Mouse (Mus musculus): ENCODE measurements around the gene Gfer.
A peak's percentile ranks its signal among the peaks of the same experiment; 100 is the strongest.
"Not testable (repeated sequence)": the region's sequence is repeated elsewhere in the genome, so short reads cannot be mapped to it uniquely, and the experiment has no call there.

The Gfer gene

GRCm38 (mm10) chr17:24722220-24722924 lies 26.4 kb upstream of the Gfer start:
- no peak for DNase-seq (ENCODE audit: low spot score)

GRCm38 (mm10) chr17:24721383-24721955 lies 25.5 kb upstream of the Gfer start:
- DNase-seq (ENCODE audit: low spot score) = not testable (repeated sequence)

GRCm38 (mm10) chr17:24720616-24721015 lies 24.7 kb upstream of the Gfer start:
- DNase-seq (ENCODE audit: low spot score) = not testable (repeated sequence)

GRCm38 (mm10) chr17:24719494-24720222 lies 23.7 kb upstream of the Gfer start:
- peak; percentile 99 for DNase-seq (ENCODE audit: low spot score)

GRCm38 (mm10) chr17:24718938-24719337 lies 23.0 kb upstream of the Gfer start:
- not testable (repeated sequence) for DNase-seq (ENCODE audit: low spot score)

DNA sequence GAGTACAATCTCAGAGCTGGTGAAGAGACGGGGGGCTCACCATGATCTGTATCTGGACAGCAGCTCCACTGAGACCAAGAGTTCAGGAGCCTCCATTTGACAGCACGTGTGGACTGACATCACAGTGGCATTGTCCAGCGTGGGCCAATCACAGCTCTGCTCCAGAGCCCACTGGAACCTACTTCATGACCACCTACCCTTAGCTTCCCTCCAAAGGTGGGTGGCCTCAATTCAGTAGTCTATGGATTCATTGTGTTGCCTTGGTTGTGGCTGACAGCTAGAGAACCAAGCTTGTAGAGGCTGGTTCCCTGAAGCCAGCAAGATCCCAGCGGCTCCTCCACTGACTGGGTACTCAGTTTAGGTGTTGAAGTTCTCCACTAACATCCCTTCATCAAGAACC lies 22.0 kb upstream of the Gfer start, which contains the start of the genes Rnf151 and Rps2:
Rnf151 (minus strand) TSS at position 121 of the 400 bp plus-strand sequence.
Rps2 (plus strand) TSS at position 174 of the 400 bp plus-strand sequence.
- no peak for DNase-seq (ENCODE audit: low spot score)

DNA sequence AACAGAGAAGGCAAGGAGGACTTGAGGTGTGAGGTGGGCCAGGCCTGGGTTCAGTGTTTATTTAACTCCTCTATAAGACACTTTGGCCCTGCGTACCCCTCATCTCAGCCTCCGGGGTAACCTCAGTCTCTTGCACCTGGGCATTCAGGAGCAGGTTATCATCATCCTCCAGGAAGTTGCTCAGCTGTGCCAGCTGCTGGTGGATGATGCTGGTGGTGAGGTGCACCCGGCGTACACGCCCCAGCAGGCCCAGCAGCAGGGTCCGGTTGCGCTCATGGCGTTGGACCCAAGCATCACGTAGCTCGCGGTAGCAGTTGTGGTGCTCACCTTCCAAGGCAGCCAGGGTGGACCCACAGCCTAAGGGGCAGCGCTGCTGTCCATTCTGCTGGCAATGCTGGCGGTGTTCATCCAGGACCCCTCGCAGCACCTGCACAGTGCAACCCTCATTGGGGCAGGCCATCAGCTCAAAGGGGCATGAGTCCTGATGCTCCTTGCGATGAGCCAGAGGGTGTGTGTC lies 20.3 kb upstream of the Gfer start:
- no peak for DNase-seq (ENCODE audit: low spot score)

DNA sequence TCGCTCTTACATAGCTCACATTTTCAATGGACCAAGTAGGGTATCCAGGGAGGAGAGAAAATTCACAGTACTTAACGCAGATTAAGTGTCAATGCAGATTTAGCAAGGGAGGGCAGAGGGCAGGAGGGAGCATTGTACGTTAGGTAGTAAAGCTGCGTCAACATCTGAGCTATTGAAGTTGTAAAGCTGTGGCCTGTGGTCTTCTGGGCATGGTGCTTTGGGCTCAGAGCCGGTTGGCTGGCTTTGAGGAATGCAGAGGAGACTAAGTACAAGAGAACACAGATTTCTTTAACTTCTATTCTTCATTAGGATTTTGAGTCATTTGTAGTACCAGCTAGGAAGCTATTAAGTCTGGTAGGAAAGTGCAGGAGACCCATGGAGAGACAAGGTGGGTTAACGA lies 19.6 kb upstream of the Gfer start:
- no peak for DNase-seq (ENCODE audit: low spot score)

GRCm38 (mm10) chr17:24708646-24709045 lies 12.7 kb upstream of the Gfer start:
- no peak for DNase-seq (ENCODE audit: low spot score)

DNA sequence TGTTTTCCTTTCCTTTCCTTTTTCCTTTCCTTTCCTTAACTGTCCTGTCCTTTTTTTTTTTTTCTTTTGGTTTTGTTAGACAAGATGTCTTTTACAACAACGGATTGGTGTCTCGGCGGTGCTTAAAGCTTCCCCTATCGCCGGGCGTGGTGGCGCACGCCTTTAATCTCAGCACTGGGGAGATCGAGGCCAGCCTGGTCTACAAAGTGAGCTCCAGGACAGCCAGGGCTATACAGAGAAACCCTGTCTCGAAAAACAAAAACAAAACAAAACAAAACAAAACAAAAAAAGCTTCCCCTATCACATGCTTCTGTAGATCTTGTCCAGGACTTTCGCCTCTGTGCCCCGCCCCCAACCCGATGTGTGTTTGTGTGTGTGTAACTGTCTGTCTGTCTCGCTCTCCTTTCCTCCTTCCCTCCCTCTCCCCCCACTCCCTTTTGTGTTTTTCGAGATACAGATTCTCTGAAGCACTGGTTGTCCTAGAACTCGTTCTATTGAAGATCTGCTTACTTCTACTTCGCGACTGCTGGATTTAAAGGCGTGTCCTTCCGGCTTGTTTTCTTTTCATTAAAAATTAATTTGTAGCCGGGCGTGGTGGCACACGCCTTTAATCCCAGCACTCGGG lies 12.0 kb upstream of the Gfer start:
- DNase-seq (ENCODE audit: low spot score) = no peak

DNA sequence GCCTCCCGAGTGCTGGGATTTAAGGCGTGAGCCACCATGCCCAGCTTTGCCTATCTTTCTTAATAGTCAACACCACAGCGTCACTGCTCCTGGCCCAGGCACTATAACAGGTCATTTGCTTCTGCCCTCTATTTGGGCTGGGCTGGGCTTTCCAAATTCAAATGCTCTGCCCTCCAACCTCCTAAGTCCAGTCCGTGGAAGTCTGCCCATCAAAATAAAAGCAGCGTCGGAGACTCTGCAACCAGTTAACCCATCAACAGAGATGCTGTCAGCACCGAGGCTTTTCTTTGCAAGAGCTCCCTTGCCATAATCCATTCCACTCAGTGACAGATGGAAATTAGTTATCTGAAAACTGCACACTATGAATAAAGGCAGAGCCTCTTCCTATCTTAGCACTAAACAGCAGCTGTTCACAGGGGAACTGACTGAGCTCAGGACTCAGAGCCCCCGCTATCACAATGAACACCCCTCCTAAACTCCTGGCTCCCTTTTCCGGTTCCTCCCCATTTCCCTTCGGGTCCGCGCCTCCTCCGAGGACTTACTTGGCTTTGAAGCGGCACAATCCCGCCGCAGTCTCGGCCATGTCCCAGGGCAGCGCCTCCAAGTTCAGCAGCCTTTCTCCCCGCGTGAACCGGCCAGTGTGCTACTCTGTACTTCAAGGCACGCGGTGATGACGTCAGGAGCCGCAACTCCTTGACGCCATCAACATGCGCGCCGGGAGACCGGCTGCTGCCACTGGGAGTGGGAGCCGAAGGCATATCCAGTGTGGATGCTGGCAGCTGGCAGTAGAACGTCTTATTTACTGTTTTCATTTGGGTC lies 11.2 kb upstream of the Gfer start, which contains the start of gene Tbl3:
Tbl3 (minus strand) TSS at position 679 of the 819 bp plus-strand sequence.
- peak; percentile 94 for DNase-seq (ENCODE audit: low spot score)

GRCm38 (mm10) chr17:24705821-24706220 lies 9.9 kb upstream of the Gfer start:
- no peak for DNase-seq (ENCODE audit: low spot score)

DNA sequence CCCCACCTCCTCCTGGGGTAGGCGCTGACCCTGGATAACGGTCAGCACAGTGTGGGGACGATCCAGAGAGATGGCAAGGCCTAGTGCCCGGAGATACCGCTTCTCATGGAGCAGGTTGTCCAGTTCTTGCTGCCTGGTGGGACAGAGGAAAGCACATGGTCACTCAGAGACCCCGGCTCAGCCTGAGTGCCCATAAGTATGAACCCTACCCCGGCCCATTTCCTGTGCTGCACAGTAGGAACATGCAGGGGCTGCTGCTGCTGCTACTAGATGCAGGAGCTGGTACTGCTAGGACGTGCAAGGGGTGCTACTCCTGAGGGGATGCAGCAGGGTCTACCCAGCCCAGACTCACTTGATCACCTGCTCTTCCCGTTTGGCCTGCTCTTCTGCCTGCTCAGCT lies 5.3 kb upstream of the Gfer start:
- no peak for DNase-seq (ENCODE audit: low spot score)

DNA sequence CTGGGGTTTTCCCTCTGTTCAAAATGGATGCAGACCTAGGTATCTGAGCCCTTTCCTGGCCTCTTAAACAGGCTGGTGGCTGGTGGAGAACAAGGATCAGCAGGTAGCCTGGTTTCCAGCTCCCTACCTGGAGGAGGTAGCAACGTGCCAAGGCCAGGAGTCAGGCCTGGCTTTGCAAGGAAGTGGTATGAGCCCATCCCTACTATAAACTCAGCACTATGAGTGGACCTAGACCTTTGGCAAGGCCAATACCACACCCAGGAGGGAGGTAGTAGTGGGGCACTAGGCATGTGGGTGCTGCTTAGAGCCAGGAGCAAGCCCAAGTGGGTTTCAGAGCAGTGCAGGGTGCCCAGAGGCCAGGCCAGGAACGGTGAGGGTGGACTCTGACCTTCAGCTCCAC lies 3.5 kb upstream of the Gfer start:
- no peak for DNase-seq (ENCODE audit: low spot score)

DNA sequence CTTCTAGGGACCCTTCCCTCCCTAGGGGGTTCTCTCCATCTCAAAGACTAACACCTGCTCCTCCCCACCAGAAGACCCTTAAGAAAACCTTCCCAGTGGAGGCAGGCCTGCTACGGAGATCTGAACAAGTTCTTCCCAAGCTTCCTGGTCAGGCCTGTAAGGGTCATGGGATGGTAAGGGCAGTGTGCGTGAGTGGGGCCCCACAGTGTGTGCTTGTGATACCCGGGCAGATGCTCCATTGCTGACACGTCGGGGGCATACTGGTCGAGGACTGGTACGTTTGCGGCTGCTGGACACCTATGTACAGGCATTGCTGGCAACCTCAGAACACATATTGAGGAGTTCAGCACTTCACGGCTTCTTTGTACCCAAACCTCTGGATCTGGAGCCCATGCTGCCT lies 2.8 kb upstream of the Gfer start:
- no peak for DNase-seq (ENCODE audit: low spot score)

DNA sequence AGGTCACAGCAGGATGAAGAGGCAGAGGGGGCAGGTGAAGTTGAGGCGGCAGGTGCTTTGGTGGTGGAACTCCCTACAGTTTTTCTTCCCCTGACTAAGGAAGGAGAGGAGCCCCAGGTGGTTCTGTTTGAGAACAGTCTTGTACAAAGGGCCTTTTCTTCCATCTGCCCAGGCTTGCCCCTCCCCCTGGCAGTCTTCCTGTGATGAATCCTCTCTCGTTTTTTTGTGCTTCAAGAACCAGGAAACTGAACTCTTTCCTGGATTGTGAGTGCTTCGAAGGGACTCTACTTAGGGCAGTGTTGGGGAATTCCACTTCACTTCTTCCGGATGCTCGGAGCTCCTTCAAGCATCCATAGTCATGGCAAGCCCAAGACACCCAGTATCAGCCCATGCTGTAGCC lies 2.0 kb upstream of the Gfer start:
- DNase-seq (ENCODE audit: low spot score) = no peak

GRCm38 (mm10) chr17:24695326-24696010 lies 488 bp downstream of the Gfer start:
- no peak for DNase-seq (ENCODE audit: low spot score)

- no peak for DNase-seq (ENCODE audit: low spot score)
These were observed 3.6 kb downstream of the Gfer start for GRCm38 (mm10) chr17:24692385-24692784.

GRCm38 (mm10) chr17:24689251-24690081 lies 6.5 kb downstream of the Gfer start, which contains the start of gene Syngr3:
Syngr3 (minus strand) TSS chr17:24689955.
- DNase-seq (ENCODE audit: low spot score) = no peak

DNA sequence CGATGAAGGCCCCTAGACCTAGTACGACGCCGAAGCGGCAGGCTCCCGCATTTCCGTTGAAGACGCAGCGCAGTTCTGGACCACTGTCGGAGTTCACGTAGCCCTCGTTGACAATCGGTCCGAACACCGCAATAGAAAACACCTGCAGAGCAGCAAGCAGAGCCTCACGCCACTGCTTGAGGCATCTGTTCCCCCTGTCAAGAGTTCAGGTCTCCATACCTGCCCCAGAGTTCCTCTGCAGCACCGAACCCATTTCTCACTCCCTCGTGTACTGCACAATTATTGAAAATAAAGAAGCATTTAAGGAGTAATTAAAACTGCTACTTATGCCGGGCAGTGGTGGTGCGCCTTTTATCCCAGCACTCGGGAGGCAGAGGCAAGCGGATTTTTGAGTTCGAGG lies 8.4 kb downstream of the Gfer start:
- DNase-seq (ENCODE audit: low spot score) = no peak

All from testis, postnatal 14 days (tissue).